Mouse (Mus musculus): ENCODE results near the gene Phlda2. TPM values are rescaled to one million over a fixed set of nuclear protein-coding genes. Genes with fewer than 3 reads are reported as not detected.

The Phlda2 gene
- total RNA-seq, 1 experiment from 2014 or later, result not detected

- no peak for ATAC-seq (replicated peaks; ENCODE audit: insufficient number of reproducible peaks, low FRiP score, low TSS enrichment, poor library complexity, severe bottlenecking)
Measured at GRCm38 (mm10) chr7:143506271-143506670, 3.3 kb upstream of the Phlda2 start.

GRCm38 (mm10) chr7:143505823-143506222 lies 2.9 kb upstream of the Phlda2 start:
- no peak for ATAC-seq (replicated peaks; ENCODE audit: insufficient number of reproducible peaks, low FRiP score, low TSS enrichment, poor library complexity, severe bottlenecking)

GRCm38 (mm10) chr7:143505411-143505810 lies 2.5 kb upstream of the Phlda2 start:
- no peak for ATAC-seq (replicated peaks; ENCODE audit: insufficient number of reproducible peaks, low FRiP score, low TSS enrichment, poor library complexity, severe bottlenecking)

GRCm38 (mm10) chr7:143503926-143504325 lies 976 bp upstream of the Phlda2 start:
- ATAC-seq (replicated peaks; ENCODE audit: insufficient number of reproducible peaks, low FRiP score, low TSS enrichment, poor library complexity, severe bottlenecking), result no peak

DNA sequence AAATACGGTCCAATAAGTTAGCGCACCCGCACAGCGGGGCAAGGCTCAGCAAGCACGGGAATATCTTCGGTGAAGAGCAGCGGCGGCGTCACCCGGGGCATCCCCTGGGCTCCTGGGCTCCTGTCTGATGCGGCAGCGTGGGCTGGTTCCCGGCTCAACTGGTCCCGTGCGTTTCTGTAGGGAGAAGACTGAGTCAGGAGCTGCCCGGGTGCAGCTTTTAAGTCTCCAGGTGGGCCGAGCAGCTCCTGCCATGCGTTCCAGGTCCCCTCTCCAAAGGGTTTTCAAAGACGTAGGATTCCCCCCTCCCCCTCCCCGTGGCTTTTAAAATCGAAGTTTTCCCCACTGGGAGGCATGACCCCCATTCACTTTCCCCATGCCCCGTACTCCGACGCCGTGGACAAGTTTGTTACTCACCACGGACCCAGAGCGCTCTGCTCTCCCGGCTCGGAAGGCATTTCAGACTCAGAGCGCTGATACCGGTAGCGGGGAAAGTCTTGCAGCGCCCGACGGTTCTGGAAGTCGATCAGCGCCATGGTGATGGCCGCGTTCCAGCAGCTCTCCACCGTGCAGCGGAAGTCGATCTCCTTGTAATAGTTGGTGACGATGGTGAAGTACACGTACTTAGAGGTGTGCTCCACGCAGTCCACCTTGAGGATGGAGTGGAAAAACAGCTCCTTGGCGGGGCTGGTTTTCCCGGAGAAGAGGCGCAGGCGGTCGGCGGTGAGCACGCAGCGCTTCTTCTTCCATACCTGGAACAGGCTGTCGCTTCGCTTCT lies 1.1 kb downstream of the Phlda2 start:
- ATAC-seq (replicated peaks; ENCODE audit: insufficient number of reproducible peaks, low FRiP score, low TSS enrichment, poor library complexity, severe bottlenecking), result no peak

GRCm38 (mm10) chr7:143500912-143501311 lies 2.0 kb downstream of the Phlda2 start:
- no peak for ATAC-seq (replicated peaks; ENCODE audit: insufficient number of reproducible peaks, low FRiP score, low TSS enrichment, poor library complexity, severe bottlenecking)

GRCm38 (mm10) chr7:143498584-143498983 lies 4.4 kb downstream of the Phlda2 start:
- no peak for ATAC-seq (replicated peaks; ENCODE audit: insufficient number of reproducible peaks, low FRiP score, low TSS enrichment, poor library complexity, severe bottlenecking)

GRCm38 (mm10) chr7:143495104-143495961 lies 7.6 kb downstream of the Phlda2 start:
- ATAC-seq (replicated peaks; ENCODE audit: insufficient number of reproducible peaks, low FRiP score, low TSS enrichment, poor library complexity, severe bottlenecking), result no peak

GRCm38 (mm10) chr7:143493616-143494126 lies 9.3 kb downstream of the Phlda2 start:
- no peak for ATAC-seq (replicated peaks; ENCODE audit: insufficient number of reproducible peaks, low FRiP score, low TSS enrichment, poor library complexity, severe bottlenecking)

DNA sequence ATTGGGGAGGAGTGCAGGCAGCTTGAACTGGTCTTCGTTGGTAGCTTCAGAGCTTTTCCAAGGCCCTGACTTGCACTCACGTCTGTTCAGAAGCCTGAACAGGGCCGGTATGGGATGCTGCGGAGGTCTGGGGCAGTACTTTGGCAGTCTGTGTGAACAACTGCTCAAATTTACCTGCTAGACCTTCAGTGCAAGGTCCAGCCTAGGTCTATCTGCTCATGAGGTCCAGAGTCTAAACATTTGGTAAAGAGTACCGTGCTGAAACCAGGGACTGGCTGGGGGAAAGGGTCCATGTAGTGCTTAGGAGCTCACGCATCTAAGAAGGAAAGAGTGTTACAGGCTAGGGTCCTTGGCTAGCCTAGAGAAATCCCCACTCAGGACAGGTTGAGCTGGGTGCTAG lies 13.2 kb downstream of the Phlda2 start:
- ATAC-seq (replicated peaks; ENCODE audit: insufficient number of reproducible peaks, low FRiP score, low TSS enrichment, poor library complexity, severe bottlenecking), result no peak

- ATAC-seq (replicated peaks; ENCODE audit: insufficient number of reproducible peaks, low FRiP score, low TSS enrichment, poor library complexity, severe bottlenecking), result no peak
Measured at GRCm38 (mm10) chr7:143482541-143482940, 20.4 kb downstream of the Phlda2 start.

- no peak for ATAC-seq (replicated peaks; ENCODE audit: insufficient number of reproducible peaks, low FRiP score, low TSS enrichment, poor library complexity, severe bottlenecking)
Measured at GRCm38 (mm10) chr7:143481806-143482387, 21.1 kb downstream of the Phlda2 start.

DNA sequence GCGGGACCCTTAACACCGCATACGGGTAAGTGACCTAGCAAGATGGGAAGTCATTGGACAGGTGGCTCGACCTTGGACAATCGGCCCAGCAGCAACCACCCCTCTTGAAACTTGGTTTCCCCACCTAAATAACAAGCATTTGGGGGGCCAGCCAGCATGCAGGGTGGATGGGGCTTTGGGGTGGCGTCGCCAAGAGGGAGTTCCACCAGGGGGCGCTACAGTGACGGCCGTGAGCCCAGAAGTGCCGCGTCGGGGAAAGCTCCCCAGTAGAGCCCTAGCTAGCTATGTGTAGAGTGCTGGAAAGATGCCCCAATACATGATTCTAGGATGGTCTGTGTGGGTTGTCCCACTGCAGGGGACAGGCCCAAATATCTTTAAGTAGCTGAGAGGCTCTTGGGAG lies 22.5 kb downstream of the Phlda2 start:
- no peak for ATAC-seq (replicated peaks; ENCODE audit: insufficient number of reproducible peaks, low FRiP score, low TSS enrichment, poor library complexity, severe bottlenecking)

- no peak for ATAC-seq (replicated peaks; ENCODE audit: insufficient number of reproducible peaks, low FRiP score, low TSS enrichment, poor library complexity, severe bottlenecking)
Measured at GRCm38 (mm10) chr7:143477800-143478199, 25.1 kb downstream of the Phlda2 start.

DNA sequence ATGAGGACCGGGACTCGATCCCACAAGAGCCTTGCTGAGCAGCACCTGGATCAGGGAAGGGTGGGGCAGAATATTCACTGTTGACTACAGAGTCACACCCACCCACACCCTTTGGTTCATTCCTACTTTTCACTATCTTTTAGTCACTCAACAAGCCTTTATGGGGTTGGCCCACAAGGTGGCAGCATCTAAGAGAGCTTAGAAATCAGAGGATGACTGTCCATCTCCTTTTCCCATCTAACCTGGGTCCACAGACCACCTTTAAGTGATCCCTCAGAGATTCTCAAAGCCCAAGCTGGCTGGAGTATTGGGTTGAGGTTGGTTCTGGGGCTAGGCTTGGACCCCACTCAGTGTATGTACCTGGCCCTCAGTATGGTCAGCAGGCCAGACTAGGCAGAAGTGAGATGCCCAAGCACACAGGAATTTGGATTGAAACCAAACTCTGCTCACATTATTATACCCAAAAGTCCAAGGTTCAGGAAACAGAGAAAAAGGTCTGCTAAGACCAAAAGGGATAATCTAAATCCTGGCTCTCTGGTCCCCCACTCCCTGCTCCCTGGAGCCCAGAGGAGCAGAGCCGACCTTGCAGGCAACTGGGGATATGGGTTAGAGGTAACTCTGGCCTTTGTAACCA lies 26.1 kb downstream of the Phlda2 start:
- no peak for ATAC-seq (replicated peaks; ENCODE audit: insufficient number of reproducible peaks, low FRiP score, low TSS enrichment, poor library complexity, severe bottlenecking)

GRCm38 (mm10) chr7:143475876-143476275 lies 27.1 kb downstream of the Phlda2 start:
- ATAC-seq (replicated peaks; ENCODE audit: insufficient number of reproducible peaks, low FRiP score, low TSS enrichment, poor library complexity, severe bottlenecking), result no peak

DNA sequence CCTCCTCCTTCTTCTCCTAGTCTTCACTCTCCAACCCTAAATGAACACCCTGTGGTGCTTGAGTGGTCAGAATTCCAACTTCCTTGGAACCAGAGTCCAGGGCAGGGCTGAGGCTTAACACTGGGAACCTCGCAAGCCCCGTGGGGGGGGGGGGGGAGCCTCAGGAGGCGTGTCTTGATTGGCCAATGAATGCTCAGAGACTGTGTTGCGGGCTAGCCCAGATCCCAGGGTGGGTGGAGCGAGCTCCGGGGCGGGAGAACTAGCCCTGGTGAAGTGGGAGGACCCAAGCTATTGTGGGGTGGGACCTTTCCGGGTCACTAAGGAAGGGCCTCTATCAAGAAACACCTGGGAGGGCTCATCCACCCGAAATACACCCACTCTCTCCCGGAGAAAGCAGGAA lies 28.1 kb downstream of the Phlda2 start:
- no peak for ATAC-seq (replicated peaks; ENCODE audit: insufficient number of reproducible peaks, low FRiP score, low TSS enrichment, poor library complexity, severe bottlenecking)

DNA sequence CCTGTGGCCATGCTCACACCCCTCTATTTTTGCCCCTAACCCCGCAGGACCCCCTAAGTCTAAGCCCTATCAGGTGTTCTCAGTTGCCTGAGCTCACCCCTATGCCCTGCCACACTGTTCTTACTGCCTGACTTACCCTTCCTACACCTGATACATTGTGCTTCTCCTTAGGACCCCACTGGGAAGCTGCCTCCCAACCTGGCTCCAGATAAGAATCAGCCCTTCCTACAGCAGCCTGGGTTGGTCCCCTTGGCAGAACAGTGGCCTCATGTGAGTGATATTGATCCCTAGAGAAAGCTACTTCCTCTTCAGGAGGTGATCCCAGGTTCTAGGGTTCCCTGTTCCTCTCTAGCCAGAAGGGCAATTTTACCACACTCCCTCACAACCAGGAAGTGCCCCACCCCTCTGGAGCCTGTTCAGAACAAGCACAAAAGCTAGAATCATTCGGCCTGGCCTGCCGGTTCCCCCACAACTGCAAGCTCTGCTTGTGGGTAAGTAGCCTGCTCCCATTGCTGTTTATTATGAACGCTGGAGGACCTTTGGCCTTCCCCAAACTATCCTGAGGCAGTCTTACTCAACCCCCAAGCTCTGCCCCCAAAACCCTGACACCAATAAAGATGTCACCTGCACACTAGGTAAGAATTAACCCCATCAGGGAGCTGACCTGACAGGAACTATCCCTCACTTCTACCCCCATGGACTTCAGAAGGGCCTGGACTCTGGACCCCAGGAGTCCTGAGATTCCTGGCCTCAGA lies 29.4 kb downstream of the Phlda2 start, which contains the start of gene Slc22a18:
Slc22a18 (plus strand) TSS at position 390 of the 755 bp plus-strand sequence.
- ATAC-seq (replicated peaks; ENCODE audit: insufficient number of reproducible peaks, low FRiP score, low TSS enrichment, poor library complexity, severe bottlenecking), result peak; percentile 48
